Mouse (Mus musculus): ENCODE data around the gene Tlx3.

GRCm38 (mm10) chr11:33198351-33199116, 4.9 kb downstream of the Tlx3 start:
- no peak for TF ChIP-seq POLR2A (IDR thresholded peaks at IDR 0.05; ENCODE audit: insufficient read depth, low read depth, low read length)
- TF ChIP-seq CTCF (IDR thresholded peaks at IDR 0.05), result no peak
- no peak for TF ChIP-seq EP300 (IDR thresholded peaks at IDR 0.05; ENCODE audit: insufficient read depth, low read depth, low read length)

All from heart, adult 2 months (tissue).